9 mouse cellular contexts compared by ENCODE assay signal in the genomic region with DNA sequence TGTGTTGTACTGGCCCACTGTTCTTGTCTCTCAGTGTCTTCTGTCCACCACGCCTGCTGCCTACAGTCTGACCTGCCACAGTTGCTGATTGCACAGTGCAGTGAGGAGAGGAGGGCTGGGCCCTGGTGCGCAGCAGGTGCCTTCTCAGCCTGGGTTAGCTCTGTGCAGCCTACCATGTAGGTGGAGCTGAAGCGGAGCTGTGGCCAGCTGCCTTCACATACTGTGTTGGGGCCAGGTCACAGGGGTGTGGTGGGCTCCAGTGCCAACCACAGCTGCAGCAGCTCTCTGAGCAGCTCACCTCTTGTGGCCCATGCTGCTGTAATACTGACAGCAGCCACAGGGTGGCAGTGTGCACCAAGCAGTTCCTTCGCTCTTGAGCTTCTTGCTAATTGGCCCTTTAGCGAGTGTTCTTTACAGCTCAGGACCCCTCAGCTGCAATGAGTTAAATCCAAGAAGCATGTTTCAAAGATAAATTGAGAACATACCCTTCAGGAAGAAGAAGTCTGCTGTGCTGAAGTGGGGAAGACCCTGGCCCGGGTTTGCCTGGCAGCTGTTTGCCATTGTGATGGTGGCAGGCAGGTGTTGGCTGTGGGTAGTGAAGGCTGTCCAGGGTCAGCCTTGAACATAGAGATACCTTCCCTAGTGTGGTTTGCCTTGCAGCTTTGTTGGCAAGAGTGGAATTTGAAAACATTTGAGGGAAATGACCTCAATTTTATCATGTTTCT. TPM values are rescaled to one million over a fixed set of nuclear protein-coding genes. Genes with fewer than 3 reads are reported as not detected.
DNase-seq lines count a peak whose midpoint lies in the region; ATAC-seq and TF ChIP-seq lines count a peak whose summit lies in the region.
"Had no signal": no experiment of that assay in that cellular context is flagged by ENCODE, and none has a peak within 500 bp of the region (broad histone marks: within the 10 kb centered on the region; RNA-seq: fewer than 3 reads in every experiment).

No protein-coding gene starts in this region.

- peaks cover 63% of the 10 kb centered on the region for H3K36me3 ChIP-seq in C2C12 (ENCODE audit: control insufficient read depth, insufficient read depth)
- H3K36me3 ChIP-seq in heart, embryonic 16.5 days (ENCODE audit: control insufficient read depth, insufficient read depth), result peaks cover 29% of the 10 kb centered on the region
- H3K36me3 ChIP-seq in liver, embryonic 16.5 days (ENCODE audit: control insufficient read depth, insufficient read depth), result peaks cover 13% of the 10 kb centered on the region
- peaks cover 58% of the 10 kb centered on the region for H3K36me3 ChIP-seq in neural tube, embryonic 13.5 days
- H3K36me3 ChIP-seq in testis, adult 2 months (ENCODE audit: control insufficient read depth, insufficient read depth, low read length), result no peaks in the 10 kb centered on the region

- H3K4me3 ChIP-seq in C2C12 (ENCODE audit: insufficient read depth, poor library complexity, severe bottlenecking), result no peak overlapping the region
- no peak overlapping the region for H3K4me3 ChIP-seq in bone marrow macrophage, adult 2 months (ENCODE audit: insufficient read depth, low read length)
- no peak overlapping the region for H3K4me3 ChIP-seq in embryonic fibroblast, embryonic 13.5 days (ENCODE audit: insufficient read depth, low read length)
- H3K4me3 ChIP-seq in heart, embryonic 16.5 days (ENCODE audit: low read length), result no peak overlapping the region
- no peak overlapping the region for H3K4me3 ChIP-seq in liver, embryonic 16.5 days (ENCODE audit: low read depth, low read length)
- H3K4me3 ChIP-seq in neural tube, embryonic 13.5 days, result no peak overlapping the region
- no peak overlapping the region for H3K4me3 ChIP-seq in testis, adult 2 months (ENCODE audit: control insufficient read depth, low read depth, low read length)
- H3K4me3 ChIP-seq: erythroblast, embryonic 14.5 days had no signal

- H3K79me2 ChIP-seq in C2C12 (ENCODE audit: control insufficient read depth, insufficient read depth), result no peaks in the 10 kb centered on the region

- no peaks in the 10 kb centered on the region for H3K27me3 ChIP-seq in C2C12 (ENCODE audit: control insufficient read depth, insufficient read depth, insufficient read length)
- no peaks in the 10 kb centered on the region for H3K27me3 ChIP-seq in heart, embryonic 16.5 days (ENCODE audit: control insufficient read depth, insufficient read depth, low read length)
- no peaks in the 10 kb centered on the region for H3K27me3 ChIP-seq in liver, embryonic 16.5 days (ENCODE audit: control insufficient read depth, insufficient read depth, low read depth, low read length)
- no peaks in the 10 kb centered on the region for H3K27me3 ChIP-seq in neural tube, embryonic 13.5 days
- H3K27me3 ChIP-seq in testis, adult 2 months (ENCODE audit: control insufficient read depth, insufficient read depth, low read length), result no peaks in the 10 kb centered on the region

- ATAC-seq in heart, embryonic 16.5 days (replicated peaks; ENCODE audit: extremely low read depth, insufficient read depth, low FRiP score), result peak; percentile 18; the same call in 1 of the 2 replicates
- ATAC-seq in liver, embryonic 16.5 days (ENCODE audit: low read depth), result peak; percentile 7; the same call in 1 of the 2 replicates
- ATAC-seq in neural tube, embryonic 13.5 days (ENCODE audit: low read depth), result peak; percentile 70; the same call in 1 of the 2 replicates

- no peaks in the 10 kb centered on the region for H3K79me3 ChIP-seq in C2C12 (ENCODE audit: low read depth)

- peak; percentile 93 to 94 for DNase-seq in kidney, postnatal 4 days

- 46% methylated on average over 6 of the region's 6 CpGs for WGBS in heart, embryonic 16.5 days
- 34% methylated on average over 6 of the region's 6 CpGs for WGBS in liver, embryonic 16.5 days (ENCODE audit: insufficient replicate concordance)
- WGBS in neural tube, embryonic 13.5 days, result 47% methylated on average over 6 of the region's 6 CpGs

- peak; percentile 99 for TF ChIP-seq CTCF in C2C12 (IDR thresholded peaks at IDR 0.05; ENCODE audit: control insufficient read depth, insufficient read depth, insufficient read length)
- peak; percentile 96 for TF ChIP-seq CTCF in bone marrow macrophage, adult 2 months (IDR thresholded peaks at IDR 0.05; ENCODE audit: low read depth, low read length)
- peak; percentile 97; the same call in 1 of the 2 replicates for TF ChIP-seq CTCF in embryonic fibroblast, embryonic 13.5 days (IDR thresholded peaks at IDR 0.05; ENCODE audit: borderline replicate concordance, insufficient read depth, low read length)
- peak; percentile 96; the same call in 1 of the 2 replicates for TF ChIP-seq CTCF in testis, adult 2 months (IDR thresholded peaks at IDR 0.05; ENCODE audit: control insufficient read depth, insufficient read depth, insufficient replicate concordance, low read depth, low read length)

- no peaks in the 10 kb centered on the region for H3K9me3 ChIP-seq in heart, embryonic 16.5 days (replicated peaks; ENCODE audit: control insufficient read depth, low read length)
- no peaks in the 10 kb centered on the region for H3K9me3 ChIP-seq in liver, embryonic 16.5 days (replicated peaks; ENCODE audit: control insufficient read depth, low read length)
- H3K9me3 ChIP-seq in neural tube, embryonic 13.5 days, result no peaks in the 10 kb centered on the region

- H3K4me2 ChIP-seq in heart, embryonic 16.5 days (ENCODE audit: low read depth, low read length), result no peak overlapping the region
- no peak overlapping the region for H3K4me2 ChIP-seq in liver, embryonic 16.5 days (ENCODE audit: low read depth, low read length)
- H3K4me2 ChIP-seq in neural tube, embryonic 13.5 days, result no peak overlapping the region

- TF ChIP-seq POLR2A in bone marrow macrophage, adult 2 months (IDR thresholded peaks at IDR 0.05; ENCODE audit: borderline replicate concordance, low read depth, low read length), result no peak
- no peak for TF ChIP-seq POLR2A in embryonic fibroblast, embryonic 13.5 days (IDR thresholded peaks at IDR 0.05; ENCODE audit: low read depth, low read length)
- TF ChIP-seq POLR2A in testis, adult 2 months (IDR thresholded peaks at IDR 0.05; ENCODE audit: control insufficient read depth, low read depth, low read length), result no peak

- H3ac ChIP-seq in C2C12 (ENCODE audit: control insufficient read depth, insufficient read length, low read depth), result no peak overlapping the region

- H3K4me1 ChIP-seq in bone marrow macrophage, adult 2 months (ENCODE audit: control insufficient read depth, insufficient read depth, low read length), result no peaks in the 10 kb centered on the region
- no peaks in the 10 kb centered on the region; the same call in 1 of the 2 replicates for H3K4me1 ChIP-seq in embryonic fibroblast, embryonic 13.5 days (ENCODE audit: control insufficient read depth, insufficient read depth, low read length)
- peaks cover 25% of the 10 kb centered on the region for H3K4me1 ChIP-seq in heart, embryonic 16.5 days (ENCODE audit: control insufficient read depth, insufficient read depth, low read length)
- H3K4me1 ChIP-seq in liver, embryonic 16.5 days (ENCODE audit: control insufficient read depth, low read depth, low read length), result peaks cover 38% of the 10 kb centered on the region
- H3K4me1 ChIP-seq in neural tube, embryonic 13.5 days (replicated peaks), result peaks cover 42% of the 10 kb centered on the region
- H3K4me1 ChIP-seq in testis, adult 2 months (ENCODE audit: control insufficient read depth, insufficient read depth, low read length), result peaks cover 2% of the 10 kb centered on the region; the same call in 1 of the 2 replicates

- H3K27ac ChIP-seq in bone marrow macrophage, adult 2 months (ENCODE audit: insufficient read depth, low read depth, low read length), result no peak overlapping the region
- no peak overlapping the region for H3K27ac ChIP-seq in embryonic fibroblast, embryonic 13.5 days (ENCODE audit: insufficient read depth, low read length)
- H3K27ac ChIP-seq in heart, embryonic 16.5 days (ENCODE audit: low read length), result peak overlapping the region; percentile 60
- H3K27ac ChIP-seq in liver, embryonic 16.5 days (ENCODE audit: low read length), result no peak overlapping the region
- no peak overlapping the region for H3K27ac ChIP-seq in neural tube, embryonic 13.5 days (replicated peaks)
- no peak overlapping the region for H3K27ac ChIP-seq in testis, adult 2 months (ENCODE audit: control insufficient read depth, insufficient read depth, low read depth, low read length)

- H3K9ac ChIP-seq in heart, embryonic 16.5 days (ENCODE audit: low read length), result no peak overlapping the region
- H3K9ac ChIP-seq in liver, embryonic 16.5 days (ENCODE audit: low read depth, low read length), result no peak overlapping the region
- no peak overlapping the region for H3K9ac ChIP-seq in neural tube, embryonic 13.5 days

RNA-seq across cellular contexts. Expression of gene Parvb, which starts 19.6 kb away (rescaled TPM):
- 103 TPM for polyA plus RNA-seq in C2C12 (2012; fragmentation: generic; extraction: Trizol)
- 34.4 and 35.7 TPM in 2 replicates for polyA plus RNA-seq in bone marrow macrophage, adult 2 months (2012; ENCODE audit: insufficient read depth, insufficient read length, missing spikeins)
- polyA plus RNA-seq in embryonic fibroblast, embryonic 13.5 days (2011; ENCODE audit: insufficient read length, low read depth, missing spikeins), result 4.2 and 12.6 TPM in 2 replicates
- polyA plus RNA-seq in heart, embryonic 16.5 days (2015; fragmentation: Nextera tagmentation; extraction: Ambion mirVana), result 13.2 and 15.5 TPM in 2 replicates
- polyA plus RNA-seq in liver, embryonic 16.5 days (2015; fragmentation: Nextera tagmentation; extraction: Ambion mirVana), result 6.1 and 6.5 TPM in 2 replicates
- 8.5 and 9.0 TPM in 2 replicates for polyA plus RNA-seq in neural tube, embryonic 13.5 days (2015; fragmentation: Nextera tagmentation; extraction: Ambion mirVana)
- 5.2 and 5.4 TPM in 2 replicates for polyA plus RNA-seq in testis, adult 2 months (2012; rRNA removed)

RNA-seq across cellular contexts. Expression of gene Samm50, which starts 20.2 kb away (rescaled TPM):
- polyA plus RNA-seq in C2C12 (2012; fragmentation: generic; extraction: Trizol), result 123 TPM
- 48.7 and 50.9 TPM in 2 replicates for polyA plus RNA-seq in bone marrow macrophage, adult 2 months (2012; ENCODE audit: insufficient read depth, insufficient read length, missing spikeins)
- polyA plus RNA-seq in embryonic fibroblast, embryonic 13.5 days (2011; ENCODE audit: insufficient read length, low read depth, missing spikeins), result 69.0 and 70.7 TPM in 2 replicates
- polyA plus RNA-seq in heart, embryonic 16.5 days (2015; fragmentation: Nextera tagmentation; extraction: Ambion mirVana), result 139 and 159 TPM in 2 replicates
- 64.5 and 68.0 TPM in 2 replicates for polyA plus RNA-seq in liver, embryonic 16.5 days (2015; fragmentation: Nextera tagmentation; extraction: Ambion mirVana)
- 79.4 and 83.5 TPM in 2 replicates for polyA plus RNA-seq in neural tube, embryonic 13.5 days (2015; fragmentation: Nextera tagmentation; extraction: Ambion mirVana)
- polyA plus RNA-seq in testis, adult 2 months (2012; rRNA removed), result 5.4 and 8.7 TPM in 2 replicates

RNA-seq across cellular contexts. Expression of gene Pnpla3, which starts 44.6 kb away (rescaled TPM):
- polyA plus RNA-seq in C2C12 (2012; fragmentation: generic; extraction: Trizol), result not detected
- polyA plus RNA-seq in bone marrow macrophage, adult 2 months (2012; ENCODE audit: insufficient read depth, insufficient read length, missing spikeins), result not detected in 2 replicates
- polyA plus RNA-seq in embryonic fibroblast, embryonic 13.5 days (2011; ENCODE audit: insufficient read length, low read depth, missing spikeins), result not detected in 2 replicates
- 0.51 and 0.71 TPM in 2 replicates for polyA plus RNA-seq in heart, embryonic 16.5 days (2015; fragmentation: Nextera tagmentation; extraction: Ambion mirVana)
- polyA plus RNA-seq in liver, embryonic 16.5 days (2015; fragmentation: Nextera tagmentation; extraction: Ambion mirVana), result 2.4 and 2.7 TPM in 2 replicates
- polyA plus RNA-seq in neural tube, embryonic 13.5 days (2015; fragmentation: Nextera tagmentation; extraction: Ambion mirVana), result 4.7 and 6.5 TPM in 2 replicates
- 1.5 and 2.3 TPM in 2 replicates for polyA plus RNA-seq in testis, adult 2 months (2012; rRNA removed)
- polyA plus RNA-seq: erythroblast, embryonic 14.5 days had no signal

Comparison
In these comparisons a context has a peak if more than half of its experiments do, and no peak if none do; other contexts are left out.
1. ATAC-seq: peak in every context shown above with its lines; median percentile 70 in neural tube, embryonic 13.5 days; 18 in heart, embryonic 16.5 days; 7 in liver, embryonic 16.5 days.